Mouse (Mus musculus) spleen, adult 18-20 months (tissue): ENCODE data around the gene Insl5.

ENCODE experiments used
- DNase-seq, 2 experiments: peaks; one replicate each; pipeline ENCODE4 v3.0.0; 2022; ENCODE audit warnings: mixed read lengths in 2 of 2

Gene Insl5

GRCm38 (mm10) chr4:102989391-102989790 lies 37.3 kb downstream of the Insl5 start:
- no peak for DNase-seq

- no peak for DNase-seq
Measured at GRCm38 (mm10) chr4:102988526-102988925, 38.1 kb downstream of the Insl5 start.

GRCm38 (mm10) chr4:102987756-102988155 lies 38.9 kb downstream of the Insl5 start:
- DNase-seq, result no peak

GRCm38 (mm10) chr4:102987325-102987724 lies 39.3 kb downstream of the Insl5 start:
- no peak for DNase-seq

GRCm38 (mm10) chr4:102986917-102987316 lies 39.7 kb downstream of the Insl5 start:
- DNase-seq, result peak in 1 of 2 experiments; percentile 24

- DNase-seq, result no peak
Measured at GRCm38 (mm10) chr4:102986173-102986572, 40.5 kb downstream of the Insl5 start.

- DNase-seq, result no peak
Measured at GRCm38 (mm10) chr4:102981709-102982108, 44.9 kb downstream of the Insl5 start.

- DNase-seq, result no peak
Measured at GRCm38 (mm10) chr4:102979385-102979784, 47.3 kb downstream of the Insl5 start.

GRCm38 (mm10) chr4:102978440-102978839 lies 48.2 kb downstream of the Insl5 start, which contains the start of gene Tctex1d1:
TSS of gene Tctex1d1 (plus strand) at chr4:102978606.
- no peak for DNase-seq

GRCm38 (mm10) chr4:102977778-102978321 lies 48.8 kb downstream of the Insl5 start:
- DNase-seq, result no peak

GRCm38 (mm10) chr4:102976290-102977275 lies 50.1 kb downstream of the Insl5 start:
- no peak for DNase-seq

GRCm38 (mm10) chr4:102974172-102974571 lies 52.5 kb downstream of the Insl5 start:
- no peak for DNase-seq

GRCm38 (mm10) chr4:102972071-102972470 lies 54.6 kb downstream of the Insl5 start:
- DNase-seq, result no peak

GRCm38 (mm10) chr4:102971159-102971558 lies 55.5 kb downstream of the Insl5 start:
- DNase-seq, result no peak

- DNase-seq, result no peak
Measured at GRCm38 (mm10) chr4:102969599-102969998, 57.0 kb downstream of the Insl5 start.
